Mouse (Mus musculus): ENCODE results near the gene Gm20388. TPM values are rescaled to one million over a fixed set of nuclear protein-coding genes. Genes with fewer than 3 reads are reported as not detected.
A peak's percentile ranks its signal among the peaks of the same experiment; 100 is the strongest.

Gene Gm20388
- total RNA-seq, 2 experiments from 2014 or later: not detected

GRCm38 (mm10) chr8:120421638-120422037 is 511.0 kb downstream of the Gm20388 start:
- no peak for DNase-seq (ENCODE audit: low spot score in 2 of 2)

GRCm38 (mm10) chr8:120422236-120422635 is 511.6 kb downstream of the Gm20388 start:
- DNase-seq (ENCODE audit: low spot score in 2 of 2): no peak

- no peak for DNase-seq (ENCODE audit: low spot score in 2 of 2)
These were observed 512.9 kb downstream of the Gm20388 start for GRCm38 (mm10) chr8:120423576-120423975.

DNA sequence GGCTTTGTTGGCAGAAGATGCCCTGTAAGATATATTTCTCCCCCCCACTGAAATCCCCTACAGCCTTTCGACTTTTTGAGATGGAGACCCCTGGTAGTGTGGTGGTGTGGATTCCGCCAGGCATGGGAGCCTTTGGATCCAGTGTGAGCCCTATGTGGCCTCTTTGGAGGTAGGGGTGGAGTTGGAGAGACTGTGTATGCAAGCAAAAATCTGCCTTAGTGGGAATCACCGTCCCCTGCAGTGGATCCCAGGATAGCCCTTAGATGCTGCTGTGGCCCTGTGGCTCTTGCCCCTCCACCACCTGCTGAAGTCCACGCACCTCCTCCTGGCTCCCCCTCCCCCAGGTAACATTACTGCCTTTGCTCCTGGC is 514.2 kb downstream of the Gm20388 start:
- no peak for DNase-seq (ENCODE audit: low spot score in 2 of 2)

DNA sequence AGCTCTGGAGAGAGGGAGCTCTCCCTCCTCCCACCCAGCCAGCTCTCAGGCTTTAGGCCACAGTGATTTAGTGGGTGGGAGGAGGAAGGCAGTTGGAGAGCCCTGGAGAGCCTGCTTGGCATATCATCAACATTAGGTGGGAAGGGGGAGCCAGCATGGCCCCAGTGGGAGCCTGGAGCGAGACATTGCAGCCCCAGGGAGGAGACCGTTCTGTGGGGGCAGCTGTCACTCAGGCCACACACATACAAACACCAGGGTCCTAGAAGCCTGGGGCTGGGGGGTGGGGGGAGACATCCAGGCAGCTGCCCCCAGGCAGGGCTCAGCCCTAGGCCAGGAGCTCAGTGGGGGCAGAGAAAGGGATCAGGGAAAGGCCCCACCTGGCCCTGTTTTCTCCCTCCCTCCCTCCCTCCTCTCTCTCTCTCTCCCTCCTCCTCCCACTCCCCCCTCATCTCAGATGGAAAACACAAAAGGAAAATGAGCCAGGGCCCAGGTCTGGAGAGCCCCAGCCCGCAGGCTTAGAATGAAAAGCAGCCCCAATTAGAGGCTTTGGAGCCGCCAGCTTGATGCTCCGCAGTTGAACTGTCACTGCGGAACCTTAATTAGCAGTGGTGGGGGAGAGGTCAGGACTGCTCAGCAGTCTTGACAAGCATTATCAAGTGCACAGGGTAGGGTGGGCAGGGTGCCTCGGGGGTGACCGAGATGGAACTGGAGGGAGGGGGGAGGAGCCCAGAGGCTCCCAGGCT is 514.7 kb downstream of the Gm20388 start:
- DNase-seq (ENCODE audit: low spot score in 2 of 2): no peak

- no peak for DNase-seq (ENCODE audit: low spot score in 2 of 2)
These were observed 515.5 kb downstream of the Gm20388 start for GRCm38 (mm10) chr8:120426105-120426504.

DNA sequence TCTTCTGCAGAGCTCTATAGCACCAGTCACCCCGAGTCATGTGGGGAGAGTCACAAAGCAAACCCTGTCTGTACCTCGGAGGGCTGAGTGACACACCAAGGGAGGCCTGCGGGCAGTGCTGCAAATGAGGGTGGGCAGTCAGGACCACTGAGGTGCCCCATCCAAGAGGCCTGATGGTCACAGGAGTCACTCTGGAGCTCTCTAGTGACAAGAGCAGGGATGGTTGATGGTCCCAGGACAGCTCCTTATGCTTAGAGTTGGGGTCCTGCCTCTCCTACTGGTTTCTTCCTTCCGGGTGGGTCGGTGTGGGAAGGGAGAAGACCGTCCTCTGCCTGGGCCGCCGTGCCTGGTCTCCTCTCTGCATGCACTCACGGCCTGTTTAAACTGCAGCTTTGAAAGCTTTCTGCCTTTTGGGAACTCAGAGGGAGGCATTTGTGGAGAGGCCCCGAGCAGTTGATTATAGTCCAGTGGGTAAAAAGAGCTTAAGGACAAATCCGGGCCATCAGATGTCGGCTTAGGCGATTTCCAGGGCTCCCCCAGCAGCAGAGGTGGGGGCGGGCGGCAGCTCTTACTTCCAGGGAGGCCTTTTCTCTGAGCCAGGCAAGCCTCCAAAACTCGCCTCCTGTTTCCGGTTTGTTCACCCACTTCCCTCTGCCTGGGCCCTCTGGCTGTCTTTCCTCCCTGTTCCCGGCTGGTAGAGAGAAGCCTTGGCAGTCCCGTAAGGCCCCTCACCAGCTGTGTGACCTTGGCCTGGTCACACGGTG is 516.2 kb downstream of the Gm20388 start:
- peak; percentile 83 to 87 for DNase-seq (ENCODE audit: low spot score in 2 of 2)

GRCm38 (mm10) chr8:120428492-120428891 is 517.9 kb downstream of the Gm20388 start:
- DNase-seq (ENCODE audit: low spot score in 2 of 2): no peak

GRCm38 (mm10) chr8:120429116-120429515 is 518.5 kb downstream of the Gm20388 start:
- no peak for DNase-seq (ENCODE audit: low spot score in 2 of 2)

DNA sequence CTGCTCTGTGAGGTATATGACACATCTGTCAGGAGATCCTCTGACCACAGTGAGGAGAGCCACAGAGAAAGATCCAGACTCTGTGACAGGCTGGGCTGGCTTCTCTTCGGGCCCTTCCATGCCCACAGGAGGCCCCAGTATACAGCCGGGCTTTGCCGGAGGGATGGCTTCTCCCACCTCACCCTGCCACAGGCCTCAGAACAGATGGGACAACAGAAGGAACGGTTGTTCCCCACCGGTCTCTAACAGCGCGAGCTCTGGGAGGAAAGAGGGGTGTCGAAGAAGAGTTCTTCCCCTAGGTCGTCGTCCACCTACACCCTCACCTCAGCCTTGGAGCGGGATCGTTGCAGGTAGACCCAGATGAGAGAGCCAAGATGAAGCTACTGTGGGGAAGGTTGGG is 520.4 kb downstream of the Gm20388 start:
- no peak for DNase-seq (ENCODE audit: low spot score in 2 of 2)

GRCm38 (mm10) chr8:120432438-120432837 is 521.8 kb downstream of the Gm20388 start:
- no peak for DNase-seq (ENCODE audit: low spot score in 2 of 2)

DNA sequence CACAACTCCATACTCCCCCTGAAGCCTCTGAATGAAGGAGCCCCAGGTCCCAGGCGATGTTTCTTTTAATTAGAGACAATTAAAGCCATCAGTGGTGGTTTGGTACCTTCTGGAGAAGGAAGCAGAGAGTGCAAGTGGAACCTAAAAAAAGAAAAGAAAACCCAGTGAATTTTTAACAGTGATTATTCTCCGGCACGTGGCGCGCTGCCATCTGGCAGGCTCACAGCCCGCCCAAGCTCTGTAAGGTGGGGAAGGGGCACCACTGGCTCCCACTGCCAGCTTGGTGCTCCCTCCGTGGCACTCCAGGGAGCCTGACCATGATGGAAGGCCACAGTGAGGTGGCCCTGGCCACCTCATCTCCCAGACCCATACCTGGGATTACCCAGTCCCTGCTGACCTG is 522.5 kb downstream of the Gm20388 start:
- DNase-seq (ENCODE audit: low spot score in 2 of 2): no peak

DNA sequence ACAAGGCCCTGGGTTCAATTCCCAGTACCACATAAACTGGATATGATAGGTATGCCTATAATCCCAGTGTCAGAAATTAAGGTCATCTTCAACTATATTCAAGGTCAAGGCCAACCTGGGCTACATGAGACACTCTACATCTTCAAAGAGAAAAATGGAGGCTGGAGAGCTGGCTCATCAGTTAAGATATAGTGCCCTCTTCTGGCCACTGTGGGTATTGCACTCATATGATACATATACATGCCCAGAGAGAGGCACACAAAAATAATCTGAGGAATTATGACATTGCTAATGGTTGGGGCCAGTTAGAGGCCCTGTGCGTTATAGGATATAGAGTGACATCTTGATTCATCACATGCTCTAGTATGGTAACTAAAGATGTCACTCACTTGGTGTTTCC is 523.1 kb downstream of the Gm20388 start:
- no peak for DNase-seq (ENCODE audit: low spot score in 2 of 2)

DNA sequence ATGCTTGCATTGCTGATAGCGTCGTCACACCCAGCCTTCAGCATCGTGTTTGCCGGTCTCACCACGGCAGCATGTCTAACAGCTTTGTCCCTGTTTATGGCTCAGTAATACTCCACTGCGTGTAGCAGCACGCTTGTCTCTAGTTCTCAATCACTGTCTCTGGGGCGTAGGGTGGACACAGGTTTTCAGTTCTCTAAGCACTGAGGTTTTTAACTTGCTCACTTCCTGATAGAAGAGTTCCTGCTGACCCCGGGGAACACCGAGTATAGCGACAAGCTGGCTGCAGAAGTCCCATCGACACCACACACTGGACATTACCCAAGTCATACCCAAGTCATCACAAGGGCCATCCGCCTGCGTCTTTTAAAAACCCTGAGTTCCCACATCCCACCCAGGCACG is 525.1 kb downstream of the Gm20388 start:
- no peak for DNase-seq (ENCODE audit: low spot score in 2 of 2)

- DNase-seq (ENCODE audit: low spot score in 2 of 2): no peak
These were observed 525.9 kb downstream of the Gm20388 start for GRCm38 (mm10) chr8:120436491-120437030.

GRCm38 (mm10) chr8:120437207-120437606 is 526.6 kb downstream of the Gm20388 start:
- no peak for DNase-seq (ENCODE audit: low spot score in 2 of 2)

DNA sequence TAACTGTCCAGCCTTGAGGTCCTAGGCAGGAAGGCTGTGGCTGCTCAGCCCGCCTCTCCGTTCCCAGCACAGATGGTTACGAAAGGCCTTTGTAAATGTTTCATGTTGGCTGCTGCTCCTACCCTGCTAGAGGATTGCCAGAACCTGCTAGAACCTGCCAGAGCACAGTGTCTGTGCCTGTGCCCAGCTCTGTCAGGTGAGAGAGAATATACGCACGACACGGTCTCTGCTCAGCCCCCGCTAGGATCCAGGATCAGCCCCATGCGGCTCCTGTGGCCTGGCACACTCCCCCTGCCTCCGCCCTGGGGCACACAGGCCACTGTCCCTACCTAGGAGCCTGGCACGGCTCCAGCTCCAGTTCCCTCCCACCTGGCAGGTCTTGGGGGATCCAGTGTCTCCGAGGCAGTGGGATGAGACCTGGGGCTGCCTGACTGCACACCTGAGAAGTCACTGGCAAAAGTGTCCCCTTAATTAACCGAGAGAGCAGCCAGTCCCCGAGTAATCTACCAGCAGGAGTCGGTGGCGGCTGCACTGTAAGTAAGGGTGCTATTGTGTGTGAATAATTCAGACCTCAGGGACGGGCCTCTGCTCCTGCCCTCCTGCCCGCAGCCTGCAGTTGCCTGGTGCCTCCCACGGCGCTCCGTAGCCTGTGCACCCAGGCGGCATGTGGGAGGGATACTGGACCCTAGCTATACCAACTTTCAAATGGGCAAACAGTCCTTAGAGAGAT is 527.2 kb downstream of the Gm20388 start:
- DNase-seq (ENCODE audit: low spot score in 2 of 2): no peak

DNA sequence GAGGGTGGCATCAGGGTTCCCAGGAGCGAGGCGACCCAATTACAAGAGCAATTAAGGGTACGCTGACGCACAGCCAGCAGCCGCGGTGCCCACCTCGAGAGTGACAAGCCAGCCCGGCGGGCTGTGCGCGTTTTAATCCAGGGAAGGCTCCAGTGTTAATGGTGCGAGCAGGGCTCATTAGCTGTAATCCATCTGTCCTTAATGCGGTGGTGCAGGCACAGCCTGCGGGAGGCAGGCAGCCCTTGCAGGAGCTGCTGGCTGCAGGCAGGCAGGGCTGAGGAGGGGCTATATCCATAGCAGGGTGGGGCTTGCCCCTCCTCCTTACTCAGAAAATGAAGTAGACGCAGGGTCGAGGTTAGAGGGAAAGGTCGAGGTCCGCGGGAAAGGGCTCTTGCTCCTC is 528.7 kb downstream of the Gm20388 start:
- DNase-seq (ENCODE audit: low spot score in 2 of 2): peak; percentile 69 to 77

- peak in 1 of 2 experiments; percentile 54 for DNase-seq (ENCODE audit: low spot score in 2 of 2)
These were observed 530.1 kb downstream of the Gm20388 start for GRCm38 (mm10) chr8:120440739-120441138.

GRCm38 (mm10) chr8:120441637-120442036 is 531.0 kb downstream of the Gm20388 start:
- no peak for DNase-seq (ENCODE audit: low spot score in 2 of 2)

- no peak for DNase-seq (ENCODE audit: low spot score in 2 of 2)
These were observed 531.8 kb downstream of the Gm20388 start for GRCm38 (mm10) chr8:120442306-120443003.
